Mouse (Mus musculus) lung, postnatal 0 days (tissue): Measurements from ENCODE around the gene Lrrfip1.

Experiments
- CTCF ChIP-seq: IDR thresholded peaks from 2 replicates; pipeline ENCODE4 v1.5.1; 2016; ENCODE audit warnings: antibody characterized with exemption, mild to moderate bottlenecking
- EP300 ChIP-seq: IDR thresholded peaks from 2 replicates; pipeline ENCODE4 v1.6.1; 2016; ENCODE audit warnings: antibody characterized with exemption, mild to moderate bottlenecking, control low read depth

DNA sequence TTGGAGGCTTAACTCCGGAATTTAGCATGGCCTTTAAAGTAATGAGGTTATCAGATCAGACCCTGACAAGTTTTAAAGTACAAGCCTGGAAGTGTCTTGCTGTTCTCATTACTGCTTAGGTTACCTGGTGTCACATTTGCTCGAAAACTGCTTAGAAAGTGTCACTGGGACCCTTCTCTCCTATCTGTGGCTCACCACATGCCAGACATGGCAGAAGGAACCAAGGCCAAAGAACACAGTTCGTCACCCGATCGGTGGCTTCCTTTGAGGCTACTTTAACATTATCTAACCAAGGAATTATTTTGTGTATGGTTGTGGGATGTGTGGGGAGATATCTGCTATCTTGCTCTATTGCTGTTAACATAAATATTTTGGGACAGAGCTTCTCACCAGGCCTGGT, 95.5 kb downstream of the Lrrfip1 start:
- TF ChIP-seq CTCF (no peak), EP300 (no peak)
